Mouse (Mus musculus): ENCODE results near the gene Acyp1. TPM values are rescaled to one million over a fixed set of nuclear protein-coding genes. Genes with fewer than 3 reads are reported as not detected.

Gene Acyp1
- polyA plus RNA-seq, 1 experiment from 2014 or later = 19.9 TPM

GRCm38 (mm10) chr12:85237553-85237952, 50.7 kb downstream of the Acyp1 start:
- ATAC-seq = no peak
- ChIA-PET POLR2A (interaction anchor here (0.9 kb wide), 1 partner anchor 42 kb away, joined by 3 read pairs; no protein-coding TSS in a partner anchor), CTCF (no interaction called here)
- no peak for DNase-seq (ENCODE audit: low read depth, low spot score)
- in situ Hi-C loops (cut with MboI; ENCODE audit: low pct_unique_long_range_greater_than_20kb) = no loop called here
- H3K27me3 ChIP-seq = no peaks in the 10 kb centered on the region
- TF ChIP-seq CTCF (IDR thresholded peaks at IDR 0.05) = no peak

- no peaks in the 10 kb centered on the region for H3K27me3 ChIP-seq
- no peak for TF ChIP-seq CTCF (IDR thresholded peaks at IDR 0.05)
- CTCF ChIA-PET = no interaction called here
- DNase-seq (ENCODE audit: low read depth, low spot score) (peak; percentile 73), ATAC-seq (peak; percentile 85)
- POLR2A ChIA-PET = no interaction called here
- in situ Hi-C loops (cut with MboI; ENCODE audit: low pct_unique_long_range_greater_than_20kb) = loop anchor here (5.0 kb wide), 1 partner anchor 54 kb away; the partner anchor contains the start of genes Acyp1 and Zc2hc1c
These were observed 54.6 kb downstream of the Acyp1 start for GRCm38 (mm10) chr12:85233376-85234358.

DNA sequence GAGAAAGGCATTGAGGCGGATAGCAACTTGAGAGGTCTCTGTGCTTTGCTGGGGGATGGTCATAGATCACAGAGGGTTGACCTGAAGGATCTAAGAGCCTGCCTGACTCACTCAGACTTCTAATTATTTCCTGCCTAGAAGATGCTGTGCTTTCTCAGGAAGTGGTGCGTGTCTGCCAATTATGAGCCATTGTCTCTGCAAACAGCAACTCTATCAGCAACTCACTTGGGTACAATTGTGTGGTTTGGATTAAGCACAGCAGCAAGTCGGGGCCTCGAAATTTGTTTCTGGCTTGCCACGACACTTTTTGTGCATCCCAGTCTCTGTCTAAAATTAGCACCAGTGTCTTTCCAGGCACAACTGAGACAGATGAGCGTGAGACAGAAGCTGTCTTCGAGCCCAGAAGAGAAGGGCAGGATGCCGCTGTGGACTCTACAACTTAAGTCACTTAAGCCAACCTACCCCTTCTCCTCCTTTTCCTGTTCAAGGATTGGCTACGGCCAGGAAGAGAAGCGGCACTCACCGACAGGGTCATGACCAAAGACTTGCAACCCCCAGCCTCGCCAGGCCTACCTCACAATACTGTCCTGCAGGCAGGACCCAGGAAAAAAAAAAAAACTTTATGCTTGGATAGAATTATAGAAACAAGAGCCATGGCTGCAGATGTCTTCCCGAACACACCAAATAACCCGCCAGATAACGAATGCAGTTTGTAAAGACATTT, 60.2 kb downstream of the Acyp1 start:
- ATAC-seq (peak; percentile 44), DNase-seq (ENCODE audit: low read depth, low spot score) (peak; percentile 68)
- ChIA-PET POLR2A (interaction anchor here (0.6 kb wide), 1 partner anchor 21 kb away, joined by 3 read pairs; no protein-coding TSS in a partner anchor), CTCF (interaction anchor here (1.4 kb wide), 1 partner anchor 58 kb away, joined by 4 read pairs; no protein-coding TSS in a partner anchor)
- no peaks in the 10 kb centered on the region for H3K27me3 ChIP-seq
- no peak for TF ChIP-seq CTCF (IDR thresholded peaks at IDR 0.05)
- in situ Hi-C loops (cut with MboI; ENCODE audit: low pct_unique_long_range_greater_than_20kb) = loop anchor here (5.0 kb wide), 1 partner anchor 51 kb away; the partner anchor contains the start of gene Pgf

DNA sequence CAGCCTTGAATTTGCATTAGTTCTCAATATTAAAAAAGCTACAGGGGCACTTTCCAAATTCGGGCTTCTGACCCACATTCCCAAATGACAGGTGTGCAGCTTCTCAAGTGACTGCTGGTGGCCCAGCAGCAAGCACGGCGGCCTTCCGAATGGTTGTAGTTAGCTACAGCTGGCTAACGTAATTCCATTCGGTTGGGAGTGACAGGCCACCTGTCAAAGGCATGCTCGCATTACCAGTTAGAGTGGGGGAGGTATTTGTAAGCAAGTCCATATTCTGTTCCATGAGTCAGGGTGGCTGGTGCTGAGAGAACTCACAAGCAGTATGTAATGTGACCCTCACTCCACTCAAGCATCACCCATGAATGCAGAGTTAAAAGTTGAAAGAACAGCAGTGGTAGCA, 61.0 kb downstream of the Acyp1 start:
- POLR2A ChIA-PET = interaction anchor here (0.5 to 0.6 kb wide), 2 partner anchors 113 to 445 kb away, joined by 3 to 7 read pairs; no protein-coding TSS in a partner anchor
- no peak for ATAC-seq
- no peaks in the 10 kb centered on the region for H3K27me3 ChIP-seq
- in situ Hi-C loops (cut with MboI; ENCODE audit: low pct_unique_long_range_greater_than_20kb) = loop anchor here (5.0 kb wide), 1 partner anchor 50 kb away; the partner anchor contains the start of gene Pgf
- CTCF ChIA-PET = interaction anchor here (1.4 kb wide), 1 partner anchor 57 kb away, joined by 4 read pairs; no protein-coding TSS in a partner anchor
- no peak for DNase-seq (ENCODE audit: low read depth, low spot score)
- no peak for TF ChIP-seq CTCF (IDR thresholded peaks at IDR 0.05)

Other genes with a start within 250 kb of the Acyp1 start
- gene Prox2, start 177.7 kb downstream of the Acyp1 start, polyA plus RNA-seq (2021) = 2.7 TPM
- 194 TPM for gene Dlst, start 177.6 kb downstream of the Acyp1 start, polyA plus RNA-seq (2021)
- gene Rps6kl1, start 137.2 kb downstream of the Acyp1 start, polyA plus RNA-seq (2021) = 0.60 TPM
- gene Pgf, start 110.6 kb downstream of the Acyp1 start, polyA plus RNA-seq (2021) = 0.41 TPM
- 68.8 TPM for gene Eif2b2, start 69.0 kb downstream of the Acyp1 start, polyA plus RNA-seq (2021)
- 9.3 TPM for gene Mlh3, start 17.8 kb downstream of the Acyp1 start, polyA plus RNA-seq (2021)
- gene Zc2hc1c, start 153 bp upstream of the Acyp1 start, polyA plus RNA-seq (2021) = 3.9 TPM
- gene Nek9, start 50.9 kb upstream of the Acyp1 start, polyA plus RNA-seq (2021) = 82.4 TPM
- gene Tmed10, start 86.4 kb upstream of the Acyp1 start, polyA plus RNA-seq (2021) = 238 TPM
- gene Fos, start 185.5 kb upstream of the Acyp1 start, polyA plus RNA-seq (2021) = 678 TPM

All from Patski (cell line).